Mouse (Mus musculus) Patski (cell line): ENCODE data around the gene Prss43. TPM values are rescaled to one million over a fixed set of nuclear protein-coding genes. Genes with fewer than 3 reads are reported as not detected.
A peak's percentile ranks its signal among the peaks of the same experiment; 100 is the strongest.

Experiments
- ATAC-seq: fragments of 100-300 bp; one replicate; pipeline ENCODE4 v1.8.0; 2021
- CTCF ChIA-PET: fragments of 350-600 bp; sonication (Branson Sonifier 250); formaldehyde crosslinking; loops from one replicate; lab custom pipeline; 2022; ENCODE audit warnings: inconsistent platforms; lab: Charles Lee
- POLR2A ChIA-PET: fragments of 350-600 bp; sonication (Branson Sonifier 250); formaldehyde crosslinking; loops from one replicate; lab custom pipeline; 2022; ENCODE audit warnings: antibody characterized with exemption, inconsistent platforms; lab: Charles Lee
- DNase-seq: peaks from one replicate; pipeline ENCODE4 v3.0.0-alpha.2; 2011; ENCODE audit warnings: low read depth, low spot score
- H3K27me3 ChIP-seq: fragments of 371-371 bp; one replicate; pipeline ENCODE4 v1.5.1; 2021
- CTCF ChIP-seq: fragments of 100-300 bp; IDR thresholded peaks from one replicate; pipeline ENCODE4 v1.5.1; 2021
- in situ Hi-C: fragments of 300-500 bp; cut with MboI; formaldehyde crosslinking; loops from 3 replicates; pipeline ENCODE4 v1.11.1; 2018; ENCODE audit warnings: low pct_unique_long_range_greater_than_20kb, mixed read lengths
- polyA plus RNA-seq: library from polyadenylated mRNA; unstranded; gene quantifications from one replicate; pipeline ENCODE4 v1.2.3, GENCODE M21; 2021

Gene Prss43
- polyA plus RNA-seq, 1 experiment from 2014 or later: not detected

- in situ Hi-C loops: no loop called here
- no peak for TF ChIP-seq CTCF
- ChIA-PET POLR2A (interaction anchor here (0.7 kb wide), 1 partner anchor 222 kb away, joined by 3 read pairs; no protein-coding TSS in a partner anchor), CTCF (interaction anchor here (1.4 kb wide), 1 partner anchor 13 kb away, joined by 3 read pairs; no protein-coding TSS in a partner anchor)
- H3K27me3 ChIP-seq: no peaks in the 10 kb centered on the region
- no peak for ATAC-seq
- DNase-seq: no peak
Measured at GRCm38 (mm10) chr9:110836112-110836511, 9.6 kb downstream of the Prss43 start.

- ATAC-seq: no peak
- DNase-seq: no peak
- H3K27me3 ChIP-seq: no peaks in the 10 kb centered on the region
- POLR2A ChIA-PET: no interaction called here
- TF ChIP-seq CTCF: no peak
- CTCF ChIA-PET: no interaction called here
- in situ Hi-C loops: no loop called here
Measured at GRCm38 (mm10) chr9:110840905-110841304, 14.4 kb downstream of the Prss43 start.

- DNase-seq: no peak
- in situ Hi-C loops: no loop called here
- CTCF ChIA-PET: no interaction called here
Measured at GRCm38 (mm10) chr9:110841438-110841837, 14.9 kb downstream of the Prss43 start.

GRCm38 (mm10) chr9:110844206-110844605 lies 17.7 kb downstream of the Prss43 start, which contains the start of gene Prss46:
Gene Prss46, plus strand, starts transcription at chr9:110844506.
- CTCF ChIA-PET: no interaction called here
- no peaks in the 10 kb centered on the region for H3K27me3 ChIP-seq
- DNase-seq (no peak), ATAC-seq (no peak)
- TF ChIP-seq CTCF: no peak
- in situ Hi-C loops: no loop called here
- POLR2A ChIA-PET: no interaction called here

More at GRCm38 (mm10) chr9:110841438-110841837, 14.9 kb downstream of the Prss43 start:
- no peak for ATAC-seq
- TF ChIP-seq CTCF: no peak
- POLR2A ChIA-PET: no interaction called here
- H3K27me3 ChIP-seq: no peaks in the 10 kb centered on the region

- ATAC-seq (peak; percentile 82), DNase-seq (peak; percentile 70)
- CTCF ChIA-PET: interaction anchor here (0.9 to 1.2 kb wide), 2 partner anchors 13 to 68 kb away, joined by 3 to 4 read pairs; no protein-coding TSS in a partner anchor
- POLR2A ChIA-PET: interaction anchor here (1.2 kb wide), 1 partner anchor 30 kb away, joined by 3 read pairs; the partner anchor contains the start of genes Als2cl and Tmie
- H3K27me3 ChIP-seq: no peaks in the 10 kb centered on the region
- no peak for TF ChIP-seq CTCF
- in situ Hi-C loops: no loop called here
Measured at GRCm38 (mm10) chr9:110849162-110849561, 22.7 kb downstream of the Prss43 start.

- CTCF ChIA-PET: interaction anchor here (1.3 kb wide), 1 partner anchor 74 kb away, joined by 7 read pairs; no protein-coding TSS in a partner anchor
- POLR2A ChIA-PET: no interaction called here
Measured at GRCm38 (mm10) chr9:110855903-110856302, 29.4 kb downstream of the Prss43 start.

GRCm38 (mm10) chr9:110856920-110857319 lies 30.4 kb downstream of the Prss43 start:
- H3K27me3 ChIP-seq: no peaks in the 10 kb centered on the region
- in situ Hi-C loops: no loop called here
- ChIA-PET CTCF (no interaction called here), POLR2A (no interaction called here)
- TF ChIP-seq CTCF: no peak
- DNase-seq (no peak), ATAC-seq (no peak)

More at GRCm38 (mm10) chr9:110855903-110856302, 29.4 kb downstream of the Prss43 start:
- TF ChIP-seq CTCF: no peak
- no peaks in the 10 kb centered on the region for H3K27me3 ChIP-seq
- in situ Hi-C loops: no loop called here
- ATAC-seq: no peak
- DNase-seq: no peak

GRCm38 (mm10) chr9:110857781-110858472 lies 31.4 kb downstream of the Prss43 start, which contains the start of gene Prss50:
Gene Prss50, plus strand, starts transcription at chr9:110857967.
- ChIA-PET CTCF (no interaction called here), POLR2A (interaction anchor here (0.6 kb wide), 1 partner anchor 74 kb away, joined by 11 read pairs; no protein-coding TSS in a partner anchor)
- ATAC-seq (no peak), DNase-seq (no peak)
- in situ Hi-C loops: no loop called here
- H3K27me3 ChIP-seq: no peaks in the 10 kb centered on the region
- TF ChIP-seq CTCF: no peak

GRCm38 (mm10) chr9:110858523-110858922 lies 32.0 kb downstream of the Prss43 start:
- TF ChIP-seq CTCF: no peak
- no peak for ATAC-seq
- ChIA-PET POLR2A (no interaction called here), CTCF (no interaction called here)
- H3K27me3 ChIP-seq: no peaks in the 10 kb centered on the region
- DNase-seq: no peak
- in situ Hi-C loops: no loop called here

GRCm38 (mm10) chr9:110858967-110859596 lies 32.6 kb downstream of the Prss43 start:
- no peak for DNase-seq
- no peaks in the 10 kb centered on the region for H3K27me3 ChIP-seq
- CTCF ChIA-PET: interaction anchor here (1.4 kb wide), 1 partner anchor 78 kb away, joined by 3 read pairs; no protein-coding TSS in a partner anchor
- POLR2A ChIA-PET: no interaction called here
- TF ChIP-seq CTCF: no peak
- no peak for ATAC-seq
- in situ Hi-C loops: no loop called here
